Mouse (Mus musculus): ENCODE measurements around the gene Asb6.

GRCm38 (mm10) chr2:30833644-30834043 is 3.5 kb upstream of the Asb6 start:
- TF ChIP-seq GATA1 (IDR thresholded peaks at IDR 0.05; ENCODE audit: low read length) (no peak), TAL1 (IDR thresholded peaks at IDR 0.05; ENCODE audit: low read length) (no peak)

Data from erythroblast, embryonic 14.5 days (primary cell).